Mouse (Mus musculus) kidney, embryonic 14.5 days (tissue): ENCODE results near the gene Nol10. TPM values are rescaled to one million over a fixed set of nuclear protein-coding genes. Genes with fewer than 3 reads are reported as not detected.

Experiments used
- ATAC-seq: fragments of 200-750 bp; cut with Nextera tagmentation; 2 replicates; pipeline ENCODE4 v1.8.0; 2017; ENCODE audit warnings: moderate number of reproducible peaks, mild to moderate bottlenecking, moderate TSS enrichment, moderate library complexity; ENCODE audit not compliant: low FRiP score, low TSS enrichment
- H3K27ac ChIP-seq: fragments of 300-500 bp; sonication (generic); 2 replicates; pipeline ENCODE4 v1.5.1; 2014; ENCODE audit warnings: low read depth, mild to moderate bottlenecking, low read length, moderate library complexity, mixed read lengths
- H3K27me3 ChIP-seq: fragments of 300-500 bp; sonication (generic); 2 replicates; pipeline ENCODE4 v1.6.1; 2014; ENCODE audit warnings: mild to moderate bottlenecking, low read length; ENCODE audit not compliant: control insufficient read depth, insufficient read depth
- H3K36me3 ChIP-seq: fragments of 300-500 bp; sonication (generic); 2 replicates; pipeline ENCODE4 v1.6.1; 2014; ENCODE audit warnings: low read length, mixed read lengths; ENCODE audit not compliant: control insufficient read depth, insufficient read depth
- H3K4me1 ChIP-seq: fragments of 300-500 bp; sonication (generic); 2 replicates; pipeline ENCODE4 v1.6.1; 2014; ENCODE audit warnings: low read length, mixed read lengths; ENCODE audit not compliant: control insufficient read depth, insufficient read depth
- H3K4me2 ChIP-seq: fragments of 300-500 bp; sonication (generic); replicated peaks from 2 replicates; pipeline ENCODE4 v1.6.1; 2014; ENCODE audit warnings: low read depth, mild to moderate bottlenecking, low read length
- H3K4me3 ChIP-seq: fragments of 300-500 bp; sonication (generic); 2 replicates; pipeline ENCODE4 v1.5.1; 2014; ENCODE audit warnings: mild to moderate bottlenecking, low read length
- H3K9ac ChIP-seq: fragments of 300-500 bp; sonication (generic); 2 replicates; pipeline ENCODE4 v1.6.1; 2014; ENCODE audit warnings: low read depth, mild to moderate bottlenecking, low read length, moderate library complexity
- H3K9me3 ChIP-seq: fragments of 300-500 bp; sonication (generic); 2 replicates; pipeline ENCODE4 v1.6.1; 2016; ENCODE audit warnings: low read length; ENCODE audit not compliant: control insufficient read depth
- WGBS: fragments of 180-500 bp; shearing (Covaris S2); extraction: QIAGEN DNeasy Blood & Tissue Kit; methylation state at CpG from one replicate; pipeline ENCODE4 v1.1.7; 2014; 5-methylcytosine and 5-hydroxymethylcytosine counted together
- polyA plus RNA-seq: library from polyadenylated mRNA; unstranded; fragments of >200 nt; fragmentation: Nextera tagmentation; extraction: Ambion mirVana; gene quantifications from 2 replicates; pipeline ENCODE4 v1.2.1, GENCODE M21; 2014

The Nol10 gene
- polyA plus RNA-seq, 1 experiment from 2014 or later = 31.0 TPM

DNA sequence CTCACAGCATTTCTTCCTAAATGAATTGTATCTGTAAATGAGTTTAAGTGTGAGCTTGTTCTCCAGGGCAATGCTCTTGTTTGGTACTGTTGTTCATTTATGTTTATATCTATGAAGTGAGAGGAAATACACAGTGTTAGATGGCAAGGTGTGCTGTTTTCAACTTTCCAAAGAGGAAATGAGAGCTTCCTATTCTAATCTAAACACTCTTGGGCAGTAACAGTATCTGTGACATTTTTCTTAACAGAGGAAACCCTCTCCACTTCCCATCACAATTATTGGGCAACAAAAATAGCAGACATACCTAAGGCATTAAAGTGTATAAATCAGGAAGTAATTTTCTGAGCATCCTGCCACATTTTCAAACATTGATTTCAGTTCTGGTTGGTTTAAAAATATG lies 41.8 kb downstream of the Nol10 start:
- no peak overlapping the region for H3K4me3 ChIP-seq
- H3K27me3 ChIP-seq = no peaks in the 10 kb centered on the region
- peaks cover 15% of the 10 kb centered on the region; the same call in 1 of the 2 replicates for H3K36me3 ChIP-seq
- H3K4me1 ChIP-seq = peaks cover 19% of the 10 kb centered on the region; the same call in 1 of the 2 replicates
- ATAC-seq = no peak
- no peak overlapping the region for H3K9ac ChIP-seq
- no peak overlapping the region for H3K4me2 ChIP-seq
- H3K27ac ChIP-seq = no peak overlapping the region
- H3K9me3 ChIP-seq = no peaks in the 10 kb centered on the region

DNA sequence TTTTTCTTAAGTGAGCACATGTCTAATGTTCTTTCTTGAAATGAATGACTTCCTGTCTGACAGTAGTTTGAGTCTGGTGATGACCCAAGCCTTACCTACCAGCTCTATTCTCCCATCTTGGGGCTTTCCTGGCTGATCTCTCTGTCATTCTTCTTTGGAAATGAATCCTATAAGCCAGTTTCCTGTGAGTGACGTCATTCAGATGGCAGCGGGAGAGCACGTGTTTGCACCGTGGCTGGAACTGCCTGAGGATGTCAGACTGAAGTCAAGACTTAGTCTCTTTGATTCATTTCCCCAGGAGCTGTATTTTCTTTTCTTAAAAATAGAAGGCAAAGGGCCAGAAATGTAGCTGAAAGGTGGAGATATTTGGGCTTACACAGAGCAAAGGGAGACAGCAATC lies 42.3 kb downstream of the Nol10 start:
- no peak for ATAC-seq

GRCm38 (mm10) chr12:17393148-17393547 lies 44.9 kb downstream of the Nol10 start:
- 77% methylated on average over 13 of the region's 13 CpGs for WGBS
- Histone ChIP-seq H3K9ac (no peak overlapping the region), H3K27me3 (no peaks in the 10 kb centered on the region), H3K27ac (no peak overlapping the region), H3K4me2 (no peak overlapping the region), H3K4me1 (0 out of 2 replicates have a peak, but pooled peaks cover under 1% of the 10 kb centered on the region), H3K36me3 (peaks cover 15% of the 10 kb centered on the region; the same call in 1 of the 2 replicates), H3K9me3 (no peaks in the 10 kb centered on the region), H3K4me3 (no peak overlapping the region)
- no peak for ATAC-seq

More for the DNA sequence above, 42.3 kb downstream of the Nol10 start:
- Histone ChIP-seq H3K9ac (no peak overlapping the region), H3K4me1 (peaks cover 19% of the 10 kb centered on the region; the same call in 1 of the 2 replicates), H3K4me2 (no peak overlapping the region), H3K27ac (no peak overlapping the region), H3K36me3 (peaks cover 15% of the 10 kb centered on the region; the same call in 1 of the 2 replicates), H3K4me3 (no peak overlapping the region), H3K9me3 (no peaks in the 10 kb centered on the region), H3K27me3 (no peaks in the 10 kb centered on the region)
- WGBS = 52% methylated on average over 4 of the region's 4 CpGs

DNA sequence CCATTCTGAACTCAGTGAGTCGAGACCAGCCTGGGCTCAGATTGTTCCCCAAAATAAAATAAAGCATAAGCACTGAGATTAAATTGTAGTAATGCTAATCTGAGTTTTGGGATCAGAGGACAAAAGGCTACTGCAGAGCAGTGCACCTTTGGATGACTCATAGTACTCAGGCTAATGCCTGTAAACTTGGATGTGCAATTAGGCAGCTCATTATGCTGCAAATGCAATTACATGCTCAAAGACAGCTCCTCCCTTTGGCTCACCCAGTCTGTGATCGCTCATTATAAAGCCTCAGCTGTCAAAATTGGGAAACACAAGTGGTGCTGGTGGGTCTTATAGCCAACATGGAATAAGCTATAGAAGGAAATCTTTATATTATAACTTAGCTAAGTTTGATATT lies 48.9 kb downstream of the Nol10 start:
- H3K4me3 ChIP-seq = no peak overlapping the region
- H3K36me3 ChIP-seq = peaks cover 15% of the 10 kb centered on the region; the same call in 1 of the 2 replicates

DNA sequence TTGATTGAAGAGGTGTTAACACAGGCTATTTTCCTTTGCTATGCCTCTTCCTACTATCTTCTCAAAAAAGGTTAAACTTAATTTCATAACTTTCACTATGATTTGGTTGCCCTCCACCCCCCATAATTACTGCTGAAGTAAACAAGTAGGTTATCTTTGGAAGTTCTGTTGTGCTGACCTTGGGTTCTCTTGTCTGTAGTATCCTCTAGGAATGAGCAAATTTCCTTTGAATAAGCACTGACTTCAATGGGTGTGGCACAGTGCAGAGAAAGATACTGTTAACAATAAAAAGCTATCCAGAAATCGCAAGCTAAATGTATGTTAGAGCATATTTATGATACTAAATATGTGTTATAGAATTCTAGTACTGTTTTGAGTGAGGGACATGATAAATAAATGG lies 53.2 kb downstream of the Nol10 start:
- H3K9ac ChIP-seq = no peak overlapping the region
- 96% methylated on average over 1 of the region's 1 CpGs for WGBS
- H3K4me3 ChIP-seq = no peak overlapping the region
- H3K4me2 ChIP-seq = no peak overlapping the region
- H3K27ac ChIP-seq = no peak overlapping the region
- peaks cover 18% of the 10 kb centered on the region for H3K36me3 ChIP-seq
- ATAC-seq = no peak
- H3K9me3 ChIP-seq = no peaks in the 10 kb centered on the region
- H3K27me3 ChIP-seq = no peaks in the 10 kb centered on the region
- no peaks in the 10 kb centered on the region for H3K4me1 ChIP-seq

More for the DNA sequence above, 48.9 kb downstream of the Nol10 start:
- Histone ChIP-seq H3K9ac (no peak overlapping the region), H3K9me3 (no peaks in the 10 kb centered on the region), H3K27me3 (no peaks in the 10 kb centered on the region), H3K4me1 (no peaks in the 10 kb centered on the region), H3K27ac (no peak overlapping the region), H3K4me2 (no peak overlapping the region)
- 80% methylated on average over 2 of the region's 2 CpGs for WGBS
- ATAC-seq = no peak

DNA sequence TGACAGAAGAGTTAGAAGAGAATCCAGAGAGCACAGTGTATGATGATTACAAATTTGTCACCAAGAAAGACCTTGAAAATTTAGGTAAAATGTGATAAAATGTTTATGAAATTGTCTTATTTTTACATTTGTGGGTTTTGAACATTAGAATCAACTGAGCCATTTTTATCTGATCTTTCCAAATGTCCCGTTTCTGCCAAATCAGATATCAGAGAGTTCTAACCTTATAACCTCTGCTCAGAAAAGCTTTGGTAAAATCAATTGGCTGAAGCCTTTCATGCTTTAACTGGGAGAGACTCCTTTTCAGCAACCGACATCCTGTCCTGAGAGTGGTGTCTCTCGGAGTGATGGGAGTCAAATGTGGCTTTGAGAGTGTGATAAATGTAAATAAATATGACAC lies 53.9 kb downstream of the Nol10 start:
- Histone ChIP-seq H3K9me3 (no peaks in the 10 kb centered on the region), H3K27me3 (no peaks in the 10 kb centered on the region), H3K4me1 (no peaks in the 10 kb centered on the region), H3K36me3 (peaks cover 22% of the 10 kb centered on the region), H3K27ac (no peak overlapping the region), H3K4me3 (no peak overlapping the region), H3K9ac (no peak overlapping the region), H3K4me2 (no peak overlapping the region)
- WGBS = 82% methylated on average over 3 of the region's 3 CpGs
- ATAC-seq = no peak

- no peak overlapping the region for H3K4me3 ChIP-seq
- WGBS = 93% methylated on average over 4 of the region's 4 CpGs
- no peak overlapping the region for H3K4me2 ChIP-seq
- H3K36me3 ChIP-seq = peaks cover 32% of the 10 kb centered on the region
- ATAC-seq = no peak
- H3K9ac ChIP-seq = no peak overlapping the region
- no peak overlapping the region for H3K27ac ChIP-seq
- H3K9me3 ChIP-seq = no peaks in the 10 kb centered on the region
- H3K4me1 ChIP-seq = no peaks in the 10 kb centered on the region
- H3K27me3 ChIP-seq = no peaks in the 10 kb centered on the region
Measured at GRCm38 (mm10) chr12:17403998-17404397, 55.7 kb downstream of the Nol10 start.

DNA sequence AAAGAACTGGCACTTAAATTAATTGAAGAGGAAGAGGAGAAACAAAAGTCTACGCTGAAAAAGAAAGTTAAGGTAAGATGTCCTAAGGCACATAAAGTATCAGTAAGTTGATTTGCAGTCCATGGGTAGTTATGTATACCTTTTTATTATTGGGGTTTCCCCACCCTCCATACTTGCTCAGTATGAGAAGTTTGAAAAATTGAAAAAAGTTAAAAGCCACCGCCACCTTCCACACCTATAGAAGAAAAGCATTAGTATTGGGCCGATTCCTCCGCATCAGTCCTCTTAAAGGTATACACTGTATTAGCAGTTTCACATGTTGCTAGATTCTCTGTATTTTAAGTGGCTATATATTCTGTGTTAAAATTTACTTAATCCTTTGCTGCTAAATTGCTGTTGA lies 58.6 kb downstream of the Nol10 start:
- Histone ChIP-seq H3K4me1 (no peaks in the 10 kb centered on the region), H3K4me3 (no peak overlapping the region), H3K9ac (no peak overlapping the region), H3K36me3 (peaks cover 38% of the 10 kb centered on the region), H3K27ac (no peak overlapping the region), H3K9me3 (no peaks in the 10 kb centered on the region), H3K27me3 (no peaks in the 10 kb centered on the region), H3K4me2 (no peak overlapping the region)
- no peak for ATAC-seq
- WGBS = 93% methylated on average over 4 of the region's 4 CpGs

DNA sequence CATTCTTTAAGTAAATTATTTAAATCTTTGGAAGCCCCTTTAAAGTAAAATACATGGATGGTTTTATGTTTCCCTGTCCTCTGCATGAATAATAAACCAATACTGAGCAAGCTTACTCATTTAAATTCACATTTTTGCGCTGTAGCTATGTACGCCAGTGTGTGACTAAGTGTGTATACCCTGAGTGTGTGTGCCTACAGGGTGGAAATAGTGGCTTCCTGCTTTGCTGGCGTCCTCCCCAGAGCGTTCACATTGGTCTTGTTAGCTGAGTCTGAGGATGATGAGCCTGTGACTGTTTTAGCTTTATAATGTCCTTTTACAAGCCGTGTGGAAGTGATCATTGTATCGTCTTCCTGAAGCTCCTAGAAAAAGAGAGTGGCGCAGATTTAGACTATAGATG lies 60.1 kb downstream of the Nol10 start:
- no peak overlapping the region for H3K4me2 ChIP-seq
- peaks cover 38% of the 10 kb centered on the region for H3K36me3 ChIP-seq
- no peak overlapping the region for H3K4me3 ChIP-seq
- H3K4me1 ChIP-seq = no peaks in the 10 kb centered on the region
- WGBS = 91% methylated on average over 7 of the region's 7 CpGs
- H3K27ac ChIP-seq = no peak overlapping the region
- no peak overlapping the region for H3K9ac ChIP-seq
- ATAC-seq = no peak
- H3K9me3 ChIP-seq = no peaks in the 10 kb centered on the region
- no peaks in the 10 kb centered on the region for H3K27me3 ChIP-seq
